Mouse (Mus musculus): ENCODE measurements around the gene H60b. TPM values are rescaled to one million over a fixed set of nuclear protein-coding genes. Genes with fewer than 3 reads are reported as not detected.
"Not testable (repeated sequence)": the region's sequence is repeated elsewhere in the genome, so short reads cannot be mapped to it uniquely, and the experiment has no call there.

H60b gene
- polyA plus RNA-seq, 1 experiment from 2014 or later = 1.1 TPM

GRCm38 (mm10) chr10:22159581-22160140, 1.3 kb downstream of the H60b start:
- no peaks in the 10 kb centered on the region for H3K4me1 ChIP-seq (ENCODE audit: control insufficient read depth, insufficient read depth, low read length)
- no peak overlapping the region for H3K9ac ChIP-seq (replicated peaks; ENCODE audit: low read depth, low read length)
- no peaks in the 10 kb centered on the region for H3K9me3 ChIP-seq (ENCODE audit: control insufficient read depth, low read depth, low read length)
- no peak overlapping the region for H3K27ac ChIP-seq (ENCODE audit: low read length)
- peaks cover 25% of the 10 kb centered on the region for H3K27me3 ChIP-seq (ENCODE audit: control insufficient read depth, insufficient read depth, low read length)
- 0 out of 2 replicates have a peak overlapping the region, but pooled peaks have one; percentile 34 for H3K4me3 ChIP-seq (ENCODE audit: low read depth, low read length)
- no peak for ATAC-seq (ENCODE audit: insufficient number of reproducible peaks, insufficient read depth, low FRiP score, low read depth)
- H3K36me3 ChIP-seq (ENCODE audit: control insufficient read depth, insufficient read depth, low read length) = no peaks in the 10 kb centered on the region
- WGBS = 6% methylated on average over 23 of the region's 23 CpGs
- H3K4me2 ChIP-seq (replicated peaks; ENCODE audit: low read depth, low read length) = no peak overlapping the region; the same call in 1 of the 2 replicates

- ATAC-seq (ENCODE audit: insufficient number of reproducible peaks, insufficient read depth, low FRiP score, low read depth); H3K36me3 ChIP-seq (ENCODE audit: control insufficient read depth, insufficient read depth, low read length); H3K27ac ChIP-seq (ENCODE audit: low read length); H3K4me1 ChIP-seq (ENCODE audit: control insufficient read depth, insufficient read depth, low read length); H3K9ac ChIP-seq (replicated peaks; ENCODE audit: low read depth, low read length); H3K27me3 ChIP-seq (ENCODE audit: control insufficient read depth, insufficient read depth, low read length); H3K9me3 ChIP-seq (ENCODE audit: control insufficient read depth, low read depth, low read length): not testable (repeated sequence)
- peak overlapping the region; percentile 9; the same call in 1 of the 2 replicates for H3K4me3 ChIP-seq (ENCODE audit: low read depth, low read length)
- H3K4me2 ChIP-seq (replicated peaks; ENCODE audit: low read depth, low read length) = peak overlapping the region; percentile 32
- 10% methylated on average over 9 of the region's 9 CpGs for WGBS
Observed at GRCm38 (mm10) chr10:22163279-22163678, 4.9 kb downstream of the H60b start.

GRCm38 (mm10) chr10:22163705-22164583, 5.6 kb downstream of the H60b start:
- not testable (repeated sequence) for H3K9ac ChIP-seq (replicated peaks; ENCODE audit: low read depth, low read length); H3K9me3 ChIP-seq (ENCODE audit: control insufficient read depth, low read depth, low read length); ATAC-seq (ENCODE audit: insufficient number of reproducible peaks, insufficient read depth, low FRiP score, low read depth); H3K36me3 ChIP-seq (ENCODE audit: control insufficient read depth, insufficient read depth, low read length); H3K27me3 ChIP-seq (ENCODE audit: control insufficient read depth, insufficient read depth, low read length); H3K4me1 ChIP-seq (ENCODE audit: control insufficient read depth, insufficient read depth, low read length); H3K27ac ChIP-seq (ENCODE audit: low read length)
- H3K4me2 ChIP-seq (replicated peaks; ENCODE audit: low read depth, low read length) = peak overlapping the region; percentile 32
- 34% methylated on average over 13 of the region's 16 CpGs for WGBS
- peak overlapping the region; percentile 9; the same call in 1 of the 2 replicates for H3K4me3 ChIP-seq (ENCODE audit: low read depth, low read length)

GRCm38 (mm10) chr10:22165328-22166003, 7.1 kb downstream of the H60b start:
- not testable (repeated sequence) for ATAC-seq (ENCODE audit: insufficient number of reproducible peaks, insufficient read depth, low FRiP score, low read depth); H3K27ac ChIP-seq (ENCODE audit: low read length); H3K4me2 ChIP-seq (replicated peaks; ENCODE audit: low read depth, low read length); H3K4me1 ChIP-seq (ENCODE audit: control insufficient read depth, insufficient read depth, low read length); H3K9me3 ChIP-seq (ENCODE audit: control insufficient read depth, low read depth, low read length); H3K9ac ChIP-seq (replicated peaks; ENCODE audit: low read depth, low read length); H3K4me3 ChIP-seq (ENCODE audit: low read depth, low read length); H3K36me3 ChIP-seq (ENCODE audit: control insufficient read depth, insufficient read depth, low read length); H3K27me3 ChIP-seq (ENCODE audit: control insufficient read depth, insufficient read depth, low read length)
- WGBS = 59% methylated on average over 5 of the region's 5 CpGs

- not testable (repeated sequence) for H3K4me3 ChIP-seq (ENCODE audit: low read depth, low read length); H3K4me2 ChIP-seq (replicated peaks; ENCODE audit: low read depth, low read length); H3K9ac ChIP-seq (replicated peaks; ENCODE audit: low read depth, low read length); H3K36me3 ChIP-seq (ENCODE audit: control insufficient read depth, insufficient read depth, low read length); H3K27me3 ChIP-seq (ENCODE audit: control insufficient read depth, insufficient read depth, low read length); H3K9me3 ChIP-seq (ENCODE audit: control insufficient read depth, low read depth, low read length); H3K27ac ChIP-seq (ENCODE audit: low read length); ATAC-seq (ENCODE audit: insufficient number of reproducible peaks, insufficient read depth, low FRiP score, low read depth); H3K4me1 ChIP-seq (ENCODE audit: control insufficient read depth, insufficient read depth, low read length)
- WGBS = 60% methylated on average over 2 of the region's 2 CpGs
Observed at GRCm38 (mm10) chr10:22166025-22166424, 7.6 kb downstream of the H60b start.

GRCm38 (mm10) chr10:22167061-22167460, 8.7 kb downstream of the H60b start:
- not testable (repeated sequence) for H3K9me3 ChIP-seq (ENCODE audit: control insufficient read depth, low read depth, low read length); H3K4me2 ChIP-seq (replicated peaks; ENCODE audit: low read depth, low read length); H3K9ac ChIP-seq (replicated peaks; ENCODE audit: low read depth, low read length); H3K4me3 ChIP-seq (ENCODE audit: low read depth, low read length); H3K27ac ChIP-seq (ENCODE audit: low read length); H3K36me3 ChIP-seq (ENCODE audit: control insufficient read depth, insufficient read depth, low read length); H3K27me3 ChIP-seq (ENCODE audit: control insufficient read depth, insufficient read depth, low read length); ATAC-seq (ENCODE audit: insufficient number of reproducible peaks, insufficient read depth, low FRiP score, low read depth); H3K4me1 ChIP-seq (ENCODE audit: control insufficient read depth, insufficient read depth, low read length)
- WGBS = 77% methylated on average over 1 of the region's 1 CpGs

GRCm38 (mm10) chr10:22169116-22169515, 10.7 kb downstream of the H60b start:
- H3K9me3 ChIP-seq (ENCODE audit: control insufficient read depth, low read depth, low read length); H3K9ac ChIP-seq (replicated peaks; ENCODE audit: low read depth, low read length); H3K27ac ChIP-seq (ENCODE audit: low read length); H3K4me1 ChIP-seq (ENCODE audit: control insufficient read depth, insufficient read depth, low read length); H3K4me3 ChIP-seq (ENCODE audit: low read depth, low read length); ATAC-seq (ENCODE audit: insufficient number of reproducible peaks, insufficient read depth, low FRiP score, low read depth); H3K36me3 ChIP-seq (ENCODE audit: control insufficient read depth, insufficient read depth, low read length); H3K4me2 ChIP-seq (replicated peaks; ENCODE audit: low read depth, low read length); H3K27me3 ChIP-seq (ENCODE audit: control insufficient read depth, insufficient read depth, low read length): not testable (repeated sequence)

- peak; percentile 42; the same call in 1 of the 2 replicates for ATAC-seq (ENCODE audit: insufficient number of reproducible peaks, insufficient read depth, low FRiP score, low read depth)
- H3K36me3 ChIP-seq (ENCODE audit: control insufficient read depth, insufficient read depth, low read length); H3K9ac ChIP-seq (replicated peaks; ENCODE audit: low read depth, low read length); H3K4me1 ChIP-seq (ENCODE audit: control insufficient read depth, insufficient read depth, low read length); H3K27ac ChIP-seq (ENCODE audit: low read length); H3K9me3 ChIP-seq (ENCODE audit: control insufficient read depth, low read depth, low read length); H3K27me3 ChIP-seq (ENCODE audit: control insufficient read depth, insufficient read depth, low read length); H3K4me3 ChIP-seq (ENCODE audit: low read depth, low read length): not testable (repeated sequence)
- WGBS = 52% methylated on average over 4 of the region's 5 CpGs
- 0 out of 2 replicates have a peak overlapping the region, but pooled peaks have one; percentile 23 for H3K4me2 ChIP-seq (replicated peaks; ENCODE audit: low read depth, low read length)
Observed at GRCm38 (mm10) chr10:22172431-22173334, 14.3 kb downstream of the H60b start.
